Mouse (Mus musculus): Measurements from ENCODE around the gene Gabpa.

DNA sequence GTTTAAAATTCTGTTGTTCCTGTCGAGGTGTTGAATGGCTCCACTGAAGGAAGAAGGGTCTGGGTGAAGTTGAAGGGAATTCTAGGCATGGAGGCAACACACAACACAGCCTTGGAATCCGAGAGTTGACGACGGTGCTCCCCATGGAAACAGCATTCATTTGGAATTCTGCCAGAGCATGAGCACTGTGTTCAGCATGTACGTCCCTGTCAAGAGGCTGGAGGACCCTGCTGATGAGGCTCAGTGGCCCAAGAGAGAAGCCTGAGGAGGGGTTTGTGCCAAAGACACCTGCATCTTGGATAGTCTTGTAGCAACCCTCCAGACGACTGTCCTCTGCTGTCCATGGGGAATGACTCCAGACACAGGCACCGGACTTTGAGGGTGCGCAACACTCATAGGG, 41.4 kb downstream of the Gabpa start:
- TF ChIP-seq CTCF (IDR thresholded peaks at IDR 0.05; ENCODE audit: borderline replicate concordance, control insufficient read depth, extremely low read depth, insufficient read depth, low read length, poor library complexity) (no peak), POLR2A (IDR thresholded peaks at IDR 0.05; ENCODE audit: control insufficient read depth, extremely low read depth, insufficient read depth, low read length, poor library complexity) (no peak)

Data from thymus, adult 2 months (tissue).